Mouse (Mus musculus): Measurements from ENCODE around the gene 1700057G04Rik. TPM values are rescaled to one million over a fixed set of nuclear protein-coding genes. Genes with fewer than 3 reads are reported as not detected.

1700057G04Rik gene
- polyA plus RNA-seq, 1 experiment from 2014 or later, result not detected

GRCm38 (mm10) chr9:92360691-92361310 is 51.6 kb downstream of the 1700057G04Rik start:
- H3K36me3 ChIP-seq (ENCODE audit: control insufficient read depth, insufficient read depth, low read length), result no peaks in the 10 kb centered on the region
- ATAC-seq (replicated peaks; ENCODE audit: low FRiP score, low TSS enrichment, low read depth) (no peak), DNase-seq (ENCODE audit: low spot score) (no peak)
- H3K9me3 ChIP-seq (ENCODE audit: control insufficient read depth, low read length), result no peaks in the 10 kb centered on the region
- no peaks in the 10 kb centered on the region for H3K27me3 ChIP-seq (replicated peaks; ENCODE audit: control insufficient read depth, insufficient read depth, low read length)
- no peak overlapping the region for H3K9ac ChIP-seq (ENCODE audit: low read length)
- 71% methylated on average over 1 of the region's 1 CpGs for WGBS
- H3K27ac ChIP-seq (ENCODE audit: low read depth), result no peak overlapping the region
- no peak overlapping the region for H3K4me2 ChIP-seq (ENCODE audit: low read length)
- H3K4me1 ChIP-seq (replicated peaks; ENCODE audit: control insufficient read depth, insufficient read depth, low read length), result no peaks in the 10 kb centered on the region
- H3K4me3 ChIP-seq (ENCODE audit: low read depth, low read length), result no peak overlapping the region

- DNase-seq (ENCODE audit: low spot score) (no peak), ATAC-seq (replicated peaks; ENCODE audit: low FRiP score, low TSS enrichment, low read depth) (no peak)
- no peaks in the 10 kb centered on the region for H3K4me1 ChIP-seq (replicated peaks; ENCODE audit: control insufficient read depth, insufficient read depth, low read length)
- no peak overlapping the region for H3K4me3 ChIP-seq (ENCODE audit: low read depth, low read length)
- H3K9me3 ChIP-seq (ENCODE audit: control insufficient read depth, low read length), result no peaks in the 10 kb centered on the region
- no peaks in the 10 kb centered on the region for H3K36me3 ChIP-seq (ENCODE audit: control insufficient read depth, insufficient read depth, low read length)
- H3K9ac ChIP-seq (ENCODE audit: low read length), result no peak overlapping the region
- 73% methylated on average over 2 of the region's 2 CpGs for WGBS
- no peak overlapping the region for H3K27ac ChIP-seq (ENCODE audit: low read depth)
- no peak overlapping the region for H3K4me2 ChIP-seq (ENCODE audit: low read length)
- no peaks in the 10 kb centered on the region for H3K27me3 ChIP-seq (replicated peaks; ENCODE audit: control insufficient read depth, insufficient read depth, low read length)
Measured at GRCm38 (mm10) chr9:92363478-92363877, 54.3 kb downstream of the 1700057G04Rik start.

GRCm38 (mm10) chr9:92368920-92369319 is 59.7 kb downstream of the 1700057G04Rik start:
- Histone ChIP-seq H3K4me2 (ENCODE audit: low read length) (no peak overlapping the region), H3K27ac (ENCODE audit: low read depth) (no peak overlapping the region), H3K9me3 (ENCODE audit: control insufficient read depth, low read length) (no peaks in the 10 kb centered on the region), H3K9ac (ENCODE audit: low read length) (no peak overlapping the region), H3K4me3 (ENCODE audit: low read depth, low read length) (no peak overlapping the region), H3K4me1 (replicated peaks; ENCODE audit: control insufficient read depth, insufficient read depth, low read length) (no peaks in the 10 kb centered on the region), H3K27me3 (replicated peaks; ENCODE audit: control insufficient read depth, insufficient read depth, low read length) (no peaks in the 10 kb centered on the region), H3K36me3 (ENCODE audit: control insufficient read depth, insufficient read depth, low read length) (no peaks in the 10 kb centered on the region)
- no peak for ATAC-seq (replicated peaks; ENCODE audit: low FRiP score, low TSS enrichment, low read depth)
- no peak for DNase-seq (ENCODE audit: low spot score)

GRCm38 (mm10) chr9:92373896-92374295 is 64.7 kb downstream of the 1700057G04Rik start:
- H3K36me3 ChIP-seq (ENCODE audit: control insufficient read depth, insufficient read depth, low read length), result no peaks in the 10 kb centered on the region
- H3K27me3 ChIP-seq (replicated peaks; ENCODE audit: control insufficient read depth, insufficient read depth, low read length), result no peaks in the 10 kb centered on the region
- no peak overlapping the region for H3K4me2 ChIP-seq (ENCODE audit: low read length)
- H3K4me3 ChIP-seq (ENCODE audit: low read depth, low read length), result no peak overlapping the region
- H3K4me1 ChIP-seq (replicated peaks; ENCODE audit: control insufficient read depth, insufficient read depth, low read length), result no peaks in the 10 kb centered on the region
- H3K9ac ChIP-seq (ENCODE audit: low read length), result no peak overlapping the region
- no peak for ATAC-seq (replicated peaks; ENCODE audit: low FRiP score, low TSS enrichment, low read depth)
- H3K27ac ChIP-seq (ENCODE audit: low read depth), result no peak overlapping the region
- no peaks in the 10 kb centered on the region for H3K9me3 ChIP-seq (ENCODE audit: control insufficient read depth, low read length)
- DNase-seq (ENCODE audit: low spot score), result no peak
- 38% methylated on average over 4 of the region's 4 CpGs for WGBS

GRCm38 (mm10) chr9:92374705-92375199 is 65.6 kb downstream of the 1700057G04Rik start:
- H3K27me3 ChIP-seq (replicated peaks; ENCODE audit: control insufficient read depth, insufficient read depth, low read length), result no peaks in the 10 kb centered on the region
- H3K9me3 ChIP-seq (ENCODE audit: control insufficient read depth, low read length), result no peaks in the 10 kb centered on the region
- H3K4me2 ChIP-seq (ENCODE audit: low read length), result no peak overlapping the region
- WGBS, result 63% methylated on average over 7 of the region's 7 CpGs
- no peaks in the 10 kb centered on the region for H3K36me3 ChIP-seq (ENCODE audit: control insufficient read depth, insufficient read depth, low read length)
- H3K9ac ChIP-seq (ENCODE audit: low read length), result no peak overlapping the region
- H3K4me3 ChIP-seq (ENCODE audit: low read depth, low read length), result no peak overlapping the region
- H3K4me1 ChIP-seq (replicated peaks; ENCODE audit: control insufficient read depth, insufficient read depth, low read length), result no peaks in the 10 kb centered on the region
- DNase-seq (ENCODE audit: low spot score) (no peak), ATAC-seq (replicated peaks; ENCODE audit: low FRiP score, low TSS enrichment, low read depth) (no peak; the same call in 1 of the 2 replicates)
- H3K27ac ChIP-seq (ENCODE audit: low read depth), result no peak overlapping the region

- Histone ChIP-seq H3K9ac (ENCODE audit: low read length) (no peak overlapping the region), H3K9me3 (ENCODE audit: control insufficient read depth, low read length) (no peaks in the 10 kb centered on the region), H3K27ac (ENCODE audit: low read depth) (no peak overlapping the region), H3K4me2 (ENCODE audit: low read length) (no peak overlapping the region), H3K27me3 (replicated peaks; ENCODE audit: control insufficient read depth, insufficient read depth, low read length) (no peaks in the 10 kb centered on the region), H3K4me3 (ENCODE audit: low read depth, low read length) (no peak overlapping the region), H3K4me1 (replicated peaks; ENCODE audit: control insufficient read depth, insufficient read depth, low read length) (no peaks in the 10 kb centered on the region), H3K36me3 (ENCODE audit: control insufficient read depth, insufficient read depth, low read length) (no peaks in the 10 kb centered on the region)
- WGBS, result 63% methylated on average over 8 of the region's 8 CpGs
- DNase-seq (ENCODE audit: low spot score) (no peak), ATAC-seq (replicated peaks; ENCODE audit: low FRiP score, low TSS enrichment, low read depth) (no peak)
Measured at GRCm38 (mm10) chr9:92375378-92375777, 66.2 kb downstream of the 1700057G04Rik start.

- Histone ChIP-seq H3K9ac (ENCODE audit: low read length) (no peak overlapping the region), H3K9me3 (ENCODE audit: control insufficient read depth, low read length) (no peaks in the 10 kb centered on the region), H3K4me3 (ENCODE audit: low read depth, low read length) (no peak overlapping the region), H3K27me3 (replicated peaks; ENCODE audit: control insufficient read depth, insufficient read depth, low read length) (no peaks in the 10 kb centered on the region), H3K27ac (ENCODE audit: low read depth) (no peak overlapping the region), H3K36me3 (ENCODE audit: control insufficient read depth, insufficient read depth, low read length) (no peaks in the 10 kb centered on the region), H3K4me2 (ENCODE audit: low read length) (no peak overlapping the region), H3K4me1 (replicated peaks; ENCODE audit: control insufficient read depth, insufficient read depth, low read length) (no peaks in the 10 kb centered on the region)
- ATAC-seq (replicated peaks; ENCODE audit: low FRiP score, low TSS enrichment, low read depth) (no peak), DNase-seq (ENCODE audit: low spot score) (no peak)
- 86% methylated on average over 1 of the region's 1 CpGs for WGBS
Measured at GRCm38 (mm10) chr9:92377967-92378366, 68.8 kb downstream of the 1700057G04Rik start.

- no peak overlapping the region for H3K4me2 ChIP-seq (ENCODE audit: low read length)
- DNase-seq (ENCODE audit: low spot score), result no peak
- H3K9ac ChIP-seq (ENCODE audit: low read length), result no peak overlapping the region
- H3K4me3 ChIP-seq (ENCODE audit: low read depth, low read length), result no peak overlapping the region
- WGBS, result 55% methylated on average over 5 of the region's 5 CpGs
- H3K9me3 ChIP-seq (ENCODE audit: control insufficient read depth, low read length), result no peaks in the 10 kb centered on the region
- no peaks in the 10 kb centered on the region for H3K4me1 ChIP-seq (replicated peaks; ENCODE audit: control insufficient read depth, insufficient read depth, low read length)
- ATAC-seq (replicated peaks; ENCODE audit: low FRiP score, low TSS enrichment, low read depth), result no peak
- no peak overlapping the region for H3K27ac ChIP-seq (ENCODE audit: low read depth)
- no peaks in the 10 kb centered on the region for H3K36me3 ChIP-seq (ENCODE audit: control insufficient read depth, insufficient read depth, low read length)
- no peaks in the 10 kb centered on the region for H3K27me3 ChIP-seq (replicated peaks; ENCODE audit: control insufficient read depth, insufficient read depth, low read length)
Measured at GRCm38 (mm10) chr9:92379240-92379639, 70.1 kb downstream of the 1700057G04Rik start.

- no peaks in the 10 kb centered on the region for H3K27me3 ChIP-seq (replicated peaks; ENCODE audit: control insufficient read depth, insufficient read depth, low read length)
- no peak overlapping the region for H3K9ac ChIP-seq (ENCODE audit: low read length)
- H3K36me3 ChIP-seq (ENCODE audit: control insufficient read depth, insufficient read depth, low read length), result no peaks in the 10 kb centered on the region
- no peak overlapping the region for H3K4me2 ChIP-seq (ENCODE audit: low read length)
- no peak overlapping the region for H3K4me3 ChIP-seq (ENCODE audit: low read depth, low read length)
- WGBS, result 78% methylated on average over 3 of the region's 3 CpGs
- no peaks in the 10 kb centered on the region for H3K4me1 ChIP-seq (replicated peaks; ENCODE audit: control insufficient read depth, insufficient read depth, low read length)
- DNase-seq (ENCODE audit: low spot score) (no peak), ATAC-seq (replicated peaks; ENCODE audit: low FRiP score, low TSS enrichment, low read depth) (no peak)
- no peak overlapping the region for H3K27ac ChIP-seq (ENCODE audit: low read depth)
- no peaks in the 10 kb centered on the region for H3K9me3 ChIP-seq (ENCODE audit: control insufficient read depth, low read length)
Measured at GRCm38 (mm10) chr9:92383415-92383814, 74.2 kb downstream of the 1700057G04Rik start.
